Mouse (Mus musculus) limb, embryonic 10.5 days (tissue): ENCODE data around the gene Atp6v0d1. TPM values are rescaled to one million over a fixed set of nuclear protein-coding genes. Genes with fewer than 3 reads are reported as not detected.
A peak's percentile ranks its signal among the peaks of the same experiment; 100 is the strongest.
"Not testable (repeated sequence)": the region's sequence is repeated elsewhere in the genome, so short reads cannot be mapped to it uniquely, and the experiment has no call there.

Source experiments
- DNase-seq: peaks from one replicate; pipeline ENCODE4 v3.0.0-alpha.2; 2017; ENCODE audit warnings: low spot score
- H3K27ac ChIP-seq: fragments of 300-500 bp; sonication (generic); 2 replicates; pipeline ENCODE4 v1.5.1; 2016; ENCODE audit warnings: mild to moderate bottlenecking
- H3K27me3 ChIP-seq: fragments of 300-500 bp; sonication (generic); 2 replicates; pipeline ENCODE4 v1.6.1; 2016; ENCODE audit warnings: low read depth, mild to moderate bottlenecking; ENCODE audit not compliant: poor library complexity, severe bottlenecking
- H3K36me3 ChIP-seq: fragments of 300-500 bp; sonication (generic); 2 replicates; pipeline ENCODE4 v1.6.1; 2016; ENCODE audit warnings: mild to moderate bottlenecking, moderate library complexity
- H3K4me1 ChIP-seq: fragments of 300-500 bp; sonication (generic); 2 replicates; pipeline ENCODE4 v1.6.1; 2016
- H3K4me3 ChIP-seq: fragments of 300-500 bp; sonication (generic); 2 replicates; pipeline ENCODE4 v1.5.1; 2016; ENCODE audit warnings: mild to moderate bottlenecking, moderate library complexity
- H3K9me3 ChIP-seq: fragments of 300-500 bp; sonication (generic); replicated peaks from 2 replicates; pipeline ENCODE4 v1.6.1; 2016; ENCODE audit warnings: mild to moderate bottlenecking
- whole genome bisulfite sequencing: fragments of 180-500 bp; shearing (Covaris S2); methylation state at CpG from one replicate; pipeline ENCODE4 v1.1.7; 2016; 5-methylcytosine and 5-hydroxymethylcytosine counted together
- polyA plus RNA-seq: library from polyadenylated mRNA; unstranded; fragments of >200 nt; fragmentation: Nextera tagmentation; extraction: Ambion mirVana; gene quantifications from 2 replicates; pipeline ENCODE4 v1.2.1, GENCODE M21; 2016

Atp6v0d1 gene
- polyA plus RNA-seq, 1 experiment from 2014 or later, result 68.6 TPM

GRCm38 (mm10) chr8:105566703-105567595 is 1.1 kb upstream of the Atp6v0d1 start:
- H3K4me1 ChIP-seq, result peaks cover 25% of the 10 kb centered on the region
- DNase-seq, result no peak
- peaks cover 18% of the 10 kb centered on the region for H3K27me3 ChIP-seq
- peak overlapping the region; percentile 94 for H3K4me3 ChIP-seq
- H3K27ac ChIP-seq, result peak overlapping the region; percentile 85
- 32% methylated on average over 27 of the region's 27 CpGs for WGBS
- 0 out of 2 replicates have a peak, but pooled peaks cover 4% of the 10 kb centered on the region for H3K36me3 ChIP-seq
- H3K9me3 ChIP-seq, result no peaks in the 10 kb centered on the region

DNA sequence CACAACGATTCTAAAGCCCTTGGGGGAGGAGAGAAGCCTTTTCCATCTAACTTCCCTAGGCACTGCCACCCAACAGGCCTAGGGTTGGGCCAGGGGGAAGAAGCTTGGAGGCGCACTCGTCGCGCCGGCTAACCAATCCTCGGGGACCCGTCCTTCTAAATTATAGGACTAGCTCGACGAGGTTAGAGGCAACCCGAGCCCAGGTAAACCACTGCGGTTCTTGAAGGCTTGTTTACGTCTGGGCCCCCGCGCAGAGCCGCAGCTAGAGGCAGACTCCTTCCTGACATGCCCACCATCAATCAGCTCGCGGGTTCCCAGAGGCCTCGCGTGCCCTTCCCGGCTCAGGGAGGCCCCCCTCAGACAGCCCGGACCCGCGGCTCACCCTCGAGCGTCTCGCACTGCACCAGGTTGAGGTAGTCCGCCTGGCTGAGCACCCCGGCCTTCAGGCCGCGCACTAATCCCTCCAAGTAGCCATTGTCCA is 406 bp downstream of the Atp6v0d1 start:
- Histone ChIP-seq H3K27me3 (peaks cover 18% of the 10 kb centered on the region), H3K27ac (peak overlapping the region; percentile 85), H3K4me1 (peaks cover 25% of the 10 kb centered on the region), H3K4me3 (peak overlapping the region; percentile 94), H3K9me3 (no peaks in the 10 kb centered on the region), H3K36me3 (0 out of 2 replicates have a peak, but pooled peaks cover 4% of the 10 kb centered on the region)
- DNase-seq, result no peak
- under 1% methylated on average over 31 of the region's 31 CpGs for WGBS

GRCm38 (mm10) chr8:105564573-105565229 is 1.1 kb downstream of the Atp6v0d1 start:
- H3K27ac ChIP-seq, result peak overlapping the region; percentile 85; the same call in 1 of the 2 replicates
- WGBS, result 88% methylated on average over 9 of the region's 9 CpGs
- not testable (repeated sequence) for H3K9me3 ChIP-seq

DNA sequence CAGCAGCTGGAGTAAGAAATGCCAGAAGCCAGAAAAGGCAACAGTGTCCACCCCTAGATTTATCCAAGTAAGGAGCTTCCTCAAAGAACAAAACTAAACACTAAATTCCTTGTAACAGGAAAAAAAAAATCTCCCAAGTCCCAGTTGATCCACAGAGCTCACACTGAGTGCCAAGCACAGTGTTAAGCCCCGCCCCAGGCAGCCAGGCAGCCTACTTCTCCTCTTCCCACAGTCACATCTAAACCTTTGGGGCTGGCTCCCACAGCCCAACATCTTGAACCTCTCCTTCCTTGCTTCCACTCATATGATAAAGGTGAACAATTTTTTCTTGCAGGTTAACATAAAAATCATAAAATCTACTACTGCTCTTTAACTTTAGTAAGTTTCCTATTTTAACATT is 2.0 kb downstream of the Atp6v0d1 start:
- H3K27ac ChIP-seq, result no peak overlapping the region
- 0 out of 2 replicates have a peak, but pooled peaks cover 4% of the 10 kb centered on the region for H3K36me3 ChIP-seq
- H3K27me3 ChIP-seq, result peaks cover 18% of the 10 kb centered on the region
- H3K4me1 ChIP-seq, result peaks cover 25% of the 10 kb centered on the region
- H3K4me3 ChIP-seq, result no peak overlapping the region
- WGBS, result 79% methylated on average over 1 of the region's 1 CpGs
- DNase-seq, result no peak
- no peaks in the 10 kb centered on the region for H3K9me3 ChIP-seq

More at GRCm38 (mm10) chr8:105564573-105565229, 1.1 kb downstream of the Atp6v0d1 start:
- not testable (repeated sequence) for DNase-seq, H3K36me3 ChIP-seq
- Histone ChIP-seq H3K4me3 (peak overlapping the region; percentile 94), H3K4me1 (peaks cover 25% of the 10 kb centered on the region), H3K27me3 (peaks cover 18% of the 10 kb centered on the region)

DNA sequence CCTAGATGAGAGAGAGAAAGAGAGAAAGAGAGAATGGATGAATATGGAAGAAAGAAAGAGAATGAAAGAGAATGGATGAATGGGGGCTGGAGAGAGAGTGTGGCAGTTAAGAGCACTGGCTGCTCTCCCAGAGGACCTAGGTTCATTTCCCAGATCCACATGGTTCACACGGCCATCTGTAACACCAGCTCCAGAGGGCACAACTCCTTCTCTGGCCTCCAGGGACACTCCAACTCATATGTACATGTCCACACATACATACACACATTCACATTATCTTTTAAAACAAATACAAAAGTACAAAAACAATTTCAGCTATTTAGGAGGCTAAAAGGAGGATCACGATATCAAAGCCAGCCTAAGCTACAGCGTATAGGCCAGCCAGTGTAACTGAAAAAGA is 3.0 kb downstream of the Atp6v0d1 start:
- Histone ChIP-seq H3K9me3 (no peaks in the 10 kb centered on the region), H3K36me3 (0 out of 2 replicates have a peak, but pooled peaks cover 4% of the 10 kb centered on the region), H3K27ac (no peak overlapping the region), H3K27me3 (peaks cover 15% of the 10 kb centered on the region), H3K4me1 (peaks cover 25% of the 10 kb centered on the region), H3K4me3 (no peak overlapping the region)
- no peak for DNase-seq
- 87% methylated on average over 3 of the region's 3 CpGs for WGBS

GRCm38 (mm10) chr8:105555230-105555629 is 10.6 kb downstream of the Atp6v0d1 start:
- H3K9me3 ChIP-seq, result no peaks in the 10 kb centered on the region
- DNase-seq, result no peak
- no peak overlapping the region for H3K4me3 ChIP-seq
- H3K27me3 ChIP-seq, result no peaks in the 10 kb centered on the region
- no peaks in the 10 kb centered on the region for H3K36me3 ChIP-seq
- no peaks in the 10 kb centered on the region for H3K4me1 ChIP-seq
- no peak overlapping the region for H3K27ac ChIP-seq
- WGBS, result 74% methylated on average over 3 of the region's 3 CpGs

DNA sequence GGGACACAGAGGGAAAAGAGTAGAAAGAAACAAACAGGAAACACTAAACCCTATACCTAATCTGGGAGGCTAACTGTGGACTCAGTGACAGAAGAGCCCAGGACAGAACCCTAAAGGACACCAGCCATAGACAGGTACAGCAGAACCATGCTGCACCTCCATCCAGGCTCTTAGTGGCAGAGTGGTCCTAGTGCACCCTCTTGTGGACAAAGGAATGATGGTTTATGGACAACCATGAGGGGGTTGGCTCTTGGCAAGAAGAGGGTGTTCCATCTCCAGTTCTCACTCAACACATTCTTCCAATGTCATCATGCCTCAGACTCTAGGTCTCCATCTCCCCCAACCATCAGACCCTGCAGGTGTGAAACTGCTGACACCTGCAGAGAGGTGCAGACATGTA is 11.8 kb downstream of the Atp6v0d1 start:
- Histone ChIP-seq H3K4me1 (no peaks in the 10 kb centered on the region), H3K9me3 (no peaks in the 10 kb centered on the region), H3K4me3 (no peak overlapping the region), H3K27ac (no peak overlapping the region), H3K27me3 (no peaks in the 10 kb centered on the region), H3K36me3 (no peaks in the 10 kb centered on the region)
- DNase-seq, result peak; percentile 56

- no peak for DNase-seq
- 79% methylated on average over 1 of the region's 1 CpGs for whole genome bisulfite sequencing
- Histone ChIP-seq H3K36me3 (no peaks in the 10 kb centered on the region), H3K9me3 (no peaks in the 10 kb centered on the region), H3K27me3 (no peaks in the 10 kb centered on the region), H3K4me1 (no peaks in the 10 kb centered on the region), H3K4me3 (no peak overlapping the region), H3K27ac (no peak overlapping the region)
These were observed 13.0 kb downstream of the Atp6v0d1 start for GRCm38 (mm10) chr8:105552824-105553223.

GRCm38 (mm10) chr8:105552032-105552431 is 13.8 kb downstream of the Atp6v0d1 start:
- DNase-seq, result no peak
- H3K9me3 ChIP-seq, result no peaks in the 10 kb centered on the region
- no peak overlapping the region for H3K27ac ChIP-seq
- WGBS, result 92% methylated on average over 2 of the region's 2 CpGs
- H3K27me3 ChIP-seq, result no peaks in the 10 kb centered on the region
- no peak overlapping the region for H3K4me3 ChIP-seq
- no peaks in the 10 kb centered on the region for H3K36me3 ChIP-seq
- peaks cover 3% of the 10 kb centered on the region for H3K4me1 ChIP-seq

- Histone ChIP-seq H3K36me3 (no peaks in the 10 kb centered on the region), H3K27me3 (no peaks in the 10 kb centered on the region), H3K4me1 (peaks cover 14% of the 10 kb centered on the region), H3K27ac (no peak overlapping the region), H3K4me3 (no peak overlapping the region), H3K9me3 (no peaks in the 10 kb centered on the region)
- DNase-seq, result no peak
- WGBS, result 83% methylated on average over 2 of the region's 2 CpGs
These were observed 15.8 kb downstream of the Atp6v0d1 start for GRCm38 (mm10) chr8:105550083-105550482.

DNA sequence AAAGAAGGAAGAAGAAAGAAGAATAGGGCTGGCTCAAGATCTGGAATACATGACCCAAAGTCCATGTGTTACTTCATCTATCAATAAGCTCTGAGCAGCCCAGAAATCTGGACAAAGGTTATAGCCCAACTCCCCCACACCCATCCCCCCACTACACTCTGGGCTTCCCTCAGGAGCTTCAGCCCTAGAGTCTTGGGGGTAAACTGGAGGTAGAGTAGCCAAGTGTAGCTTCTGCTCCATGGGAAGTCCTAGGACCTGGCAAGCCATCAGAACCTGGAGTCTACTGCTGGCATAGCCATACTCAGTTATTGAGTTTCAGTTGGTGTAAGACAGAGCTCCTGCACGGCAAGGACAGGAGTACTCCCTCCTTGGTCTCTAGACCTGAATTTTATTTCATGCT is 16.3 kb downstream of the Atp6v0d1 start:
- Histone ChIP-seq H3K27me3 (no peaks in the 10 kb centered on the region), H3K4me3 (no peak overlapping the region), H3K36me3 (no peaks in the 10 kb centered on the region), H3K4me1 (peaks cover 20% of the 10 kb centered on the region), H3K9me3 (no peaks in the 10 kb centered on the region), H3K27ac (no peak overlapping the region)
- no peak for DNase-seq
- 89% methylated on average over 1 of the region's 1 CpGs for WGBS

DNA sequence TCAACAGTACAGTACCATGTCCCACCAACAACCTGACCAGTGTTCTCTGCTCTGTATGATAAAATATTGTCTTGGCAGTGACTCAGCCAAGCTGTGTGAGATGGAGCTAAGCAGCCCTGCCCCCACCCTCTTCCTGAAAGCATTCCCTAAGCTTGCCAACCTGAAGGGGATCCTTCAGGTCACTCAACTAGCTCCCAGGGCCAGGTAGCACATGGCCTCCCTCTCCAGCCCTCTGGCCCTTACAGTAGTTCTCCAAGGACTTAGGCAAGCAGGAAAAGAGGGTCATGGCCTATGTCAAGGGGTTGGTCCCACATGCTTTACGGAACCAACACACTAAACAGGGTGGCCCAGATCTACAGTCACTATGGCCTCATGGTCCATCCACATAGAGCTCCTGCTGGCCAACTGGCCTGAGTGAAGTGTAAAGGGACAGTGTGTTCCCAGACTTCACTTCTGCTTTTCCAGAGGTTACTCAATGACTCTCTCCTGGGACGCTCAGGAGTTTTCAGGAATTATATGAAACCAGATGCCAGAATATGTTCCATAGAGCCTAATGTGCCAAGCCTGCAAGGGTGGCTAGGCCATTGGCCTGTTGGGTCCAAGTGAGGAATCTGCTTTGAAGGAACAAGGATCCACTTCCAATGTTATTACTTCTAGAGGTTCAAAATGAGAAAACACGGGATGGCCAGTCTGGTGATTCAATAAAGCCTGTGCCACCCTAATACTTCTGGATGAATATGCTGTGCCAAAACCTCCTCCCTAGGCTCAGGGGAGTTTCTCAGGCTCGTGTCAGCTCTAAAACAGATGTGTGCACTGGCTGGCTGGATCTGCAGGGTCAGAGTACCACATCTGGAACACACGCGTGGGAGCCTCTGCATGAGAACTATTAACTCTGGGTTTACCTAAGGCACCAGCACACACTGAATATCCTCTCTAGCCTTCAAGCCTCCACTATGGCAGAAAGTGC is 19.2 kb downstream of the Atp6v0d1 start:
- Histone ChIP-seq H3K4me3 (no peak overlapping the region), H3K4me1 (peaks cover 25% of the 10 kb centered on the region), H3K9me3 (no peaks in the 10 kb centered on the region), H3K27ac (no peak overlapping the region; the same call in 1 of the 2 replicates), H3K27me3 (no peaks in the 10 kb centered on the region), H3K36me3 (peaks cover 2% of the 10 kb centered on the region; the same call in 1 of the 2 replicates)
- DNase-seq, result no peak
- 78% methylated on average over 6 of the region's 6 CpGs for WGBS
